Mouse (Mus musculus): ENCODE measurements around the gene Amotl1.

GRCm38 (mm10) chr9:14578960-14579359 is 65.9 kb downstream of the Amotl1 start:
- TF ChIP-seq POLR2A (IDR thresholded peaks at IDR 0.05; ENCODE audit: insufficient read depth, low read depth, low read length) (no peak), CTCF (IDR thresholded peaks at IDR 0.05; ENCODE audit: insufficient read depth, low read depth, low read length) (no peak)
